Mouse (Mus musculus) forebrain, embryonic 10.5 days (tissue): Measurements from ENCODE around the gene Lck. TPM values are rescaled to one million over a fixed set of nuclear protein-coding genes. Genes with fewer than 3 reads are reported as not detected.

Source experiments
- microRNA-seq: library from miRNA; unstranded; fragments of <30 nt; microRNA quantifications from one replicate; pipeline ENCODE4, GENCODE M21; 2017
- polyA plus RNA-seq: library from polyadenylated mRNA; unstranded; fragments of >200 nt; fragmentation: Nextera tagmentation; extraction: Ambion mirVana; gene quantifications from 2 replicates; pipeline ENCODE4 v1.2.1, GENCODE M21; 2016

Gene Lck
- polyA plus RNA-seq, 1 experiment from 2014 or later, result 15.7 TPM

Small RNAs within 50 kb of the gene (microRNA-seq; reads per million reads assigned to microRNA genes)
- gene Mir8119, result not detected

Other genes with a start within 250 kb of the Lck start
- gene Rbbp4, start 238.3 kb downstream of the Lck start, polyA plus RNA-seq, result 546 and 553 TPM in 2 replicates
- 46.5 and 55.4 TPM in 2 replicates for gene Zbtb8os, start 237.9 kb downstream of the Lck start, polyA plus RNA-seq
- gene Zbtb8a, start 195.5 kb downstream of the Lck start, polyA plus RNA-seq, result 5.8 and 6.0 TPM in 2 replicates
- 1.4 and 2.2 TPM in 2 replicates for gene Zbtb8b, start 132.8 kb downstream of the Lck start, polyA plus RNA-seq
- 18.0 and 19.5 TPM in 2 replicates for gene Bsdc1, start 112.1 kb downstream of the Lck start, polyA plus RNA-seq
- gene Tssk3, start 82.6 kb downstream of the Lck start, polyA plus RNA-seq, result not detected in 2 replicates
- gene Fam229a, start 82.5 kb downstream of the Lck start, polyA plus RNA-seq, result not detected in 2 replicates
- 1,441 and 1,446 TPM in 2 replicates for gene Marcksl1, start 60.1 kb downstream of the Lck start, polyA plus RNA-seq
- 294 and 319 TPM in 2 replicates for gene Hdac1, start 30.9 kb downstream of the Lck start, polyA plus RNA-seq
- gene Fam167b, start 4.9 kb upstream of the Lck start, polyA plus RNA-seq, result 1.2 TPM in 2 replicates
- 298 and 315 TPM in 2 replicates for gene Eif3i, start 27.0 kb upstream of the Lck start, polyA plus RNA-seq
- gene Tmem234, start 27.0 kb upstream of the Lck start, polyA plus RNA-seq, result 224 and 227 TPM in 2 replicates
- 2.0 and 2.2 TPM in 2 replicates for gene Dcdc2b, start 40.6 kb upstream of the Lck start, polyA plus RNA-seq
- gene Iqcc, start 45.5 kb upstream of the Lck start, polyA plus RNA-seq, result 30.4 and 34.8 TPM in 2 replicates
- 43.9 and 47.1 TPM in 2 replicates for gene Ccdc28b, start 50.3 kb upstream of the Lck start, polyA plus RNA-seq
- gene Txlna, start 67.4 kb upstream of the Lck start, polyA plus RNA-seq, result 114 and 118 TPM in 2 replicates
- 14.0 and 15.1 TPM in 2 replicates for gene Kpna6, start 99.1 kb upstream of the Lck start, polyA plus RNA-seq
- gene Tmem39b, start 123.2 kb upstream of the Lck start, polyA plus RNA-seq, result 15.7 and 20.0 TPM in 2 replicates
- gene Khdrbs1, start 168.7 kb upstream of the Lck start, polyA plus RNA-seq, result 148 and 151 TPM in 2 replicates
- 317 and 328 TPM in 2 replicates for gene Ptp4a2, start 237.6 kb upstream of the Lck start, polyA plus RNA-seq